Mouse (Mus musculus): ENCODE measurements around the gene D630045J12Rik. TPM values are rescaled to one million over a fixed set of nuclear protein-coding genes. Genes with fewer than 3 reads are reported as not detected.

The D630045J12Rik gene
- polyA plus RNA-seq, 1 experiment from 2014 or later, result 1.2 TPM

DNA sequence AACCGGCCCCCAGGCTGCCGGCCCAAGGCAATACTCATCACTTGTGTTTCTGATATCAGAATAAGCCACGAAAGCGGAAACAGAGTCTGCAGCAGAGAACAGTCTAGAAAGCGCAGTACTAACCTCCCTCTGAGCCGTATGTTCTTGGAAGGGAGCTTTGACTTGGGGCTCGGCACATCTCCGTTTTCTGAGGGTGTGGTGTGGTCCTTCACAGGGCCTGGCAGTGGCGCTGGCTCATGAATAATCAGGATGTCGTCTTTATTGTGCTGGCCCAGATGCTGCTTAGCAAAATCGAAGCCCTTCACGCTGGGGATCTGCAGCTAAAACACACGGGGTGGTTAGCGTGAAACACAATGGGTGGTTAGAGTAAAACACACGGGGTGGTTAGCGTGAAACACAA is 95.9 kb downstream of the D630045J12Rik start:
- H3K9me3 ChIP-seq (ENCODE audit: low read length), result no peaks in the 10 kb centered on the region
- no peak overlapping the region for H3K4me2 ChIP-seq (replicated peaks; ENCODE audit: low read depth, low read length)
- ATAC-seq, result no peak
- no peak for TF ChIP-seq EP300 (IDR thresholded peaks at IDR 0.05)
- no peaks in the 10 kb centered on the region for H3K36me3 ChIP-seq (ENCODE audit: insufficient read depth, low read length)
- no peaks in the 10 kb centered on the region for H3K27me3 ChIP-seq (replicated peaks; ENCODE audit: insufficient read depth, low read length)
- H3K27ac ChIP-seq (ENCODE audit: low read length), result no peak overlapping the region
- no peaks in the 10 kb centered on the region for H3K4me1 ChIP-seq (ENCODE audit: insufficient read depth, low read depth, low read length)
- H3K9ac ChIP-seq (replicated peaks; ENCODE audit: low read depth), result no peak overlapping the region
- WGBS, result 86% methylated on average over 16 of the region's 16 CpGs
- no peak for DNase-seq (ENCODE audit: low spot score)
- no peak overlapping the region for H3K4me3 ChIP-seq (ENCODE audit: low read depth, low read length)

- ATAC-seq, result no peak
- Histone ChIP-seq H3K27ac (ENCODE audit: low read length) (no peak overlapping the region), H3K4me2 (replicated peaks; ENCODE audit: low read depth, low read length) (no peak overlapping the region), H3K27me3 (replicated peaks; ENCODE audit: insufficient read depth, low read length) (no peaks in the 10 kb centered on the region), H3K9me3 (ENCODE audit: low read length) (no peaks in the 10 kb centered on the region), H3K4me3 (ENCODE audit: low read depth, low read length) (no peak overlapping the region), H3K9ac (replicated peaks; ENCODE audit: low read depth) (no peak overlapping the region), H3K4me1 (ENCODE audit: insufficient read depth, low read depth, low read length) (no peaks in the 10 kb centered on the region), H3K36me3 (ENCODE audit: insufficient read depth, low read length) (no peaks in the 10 kb centered on the region)
- 90% methylated on average over 5 of the region's 5 CpGs for WGBS
- TF ChIP-seq CTCF (IDR thresholded peaks at IDR 0.05) (peak; percentile 52), EP300 (IDR thresholded peaks at IDR 0.05) (no peak)
- DNase-seq (ENCODE audit: low spot score), result no peak
These were observed 97.6 kb downstream of the D630045J12Rik start for GRCm38 (mm10) chr6:38156204-38156603.

DNA sequence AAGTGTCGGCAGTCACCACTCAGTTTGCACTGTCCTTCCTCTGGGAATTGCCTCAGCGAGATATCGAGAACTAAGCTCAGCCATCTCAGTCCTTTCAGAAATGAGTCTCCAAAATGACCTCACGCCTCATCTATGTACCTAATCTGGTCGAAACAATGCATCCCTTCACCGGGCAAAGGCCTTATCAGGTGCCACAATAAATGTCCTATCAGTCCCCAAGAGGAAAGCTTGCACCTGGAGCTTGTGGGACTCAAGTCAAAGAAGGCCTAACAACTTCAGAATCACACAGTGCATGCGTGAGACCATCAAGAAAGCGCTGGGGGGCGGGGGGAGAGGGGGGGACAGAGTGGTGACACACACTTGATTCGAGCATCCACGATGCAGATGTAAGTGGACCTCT is 101.5 kb downstream of the D630045J12Rik start:
- Histone ChIP-seq H3K36me3 (ENCODE audit: insufficient read depth, low read length) (no peaks in the 10 kb centered on the region), H3K4me1 (ENCODE audit: insufficient read depth, low read depth, low read length) (no peaks in the 10 kb centered on the region), H3K9ac (replicated peaks; ENCODE audit: low read depth) (no peak overlapping the region), H3K4me3 (ENCODE audit: low read depth, low read length) (no peak overlapping the region), H3K4me2 (replicated peaks; ENCODE audit: low read depth, low read length) (no peak overlapping the region), H3K27me3 (replicated peaks; ENCODE audit: insufficient read depth, low read length) (no peaks in the 10 kb centered on the region), H3K9me3 (ENCODE audit: low read length) (no peaks in the 10 kb centered on the region), H3K27ac (ENCODE audit: low read length) (no peak overlapping the region)
- ATAC-seq, result no peak
- TF ChIP-seq CTCF (IDR thresholded peaks at IDR 0.05), result no peak
- TF ChIP-seq EP300 (IDR thresholded peaks at IDR 0.05), result no peak
- DNase-seq (ENCODE audit: low spot score), result no peak
- 64% methylated on average over 11 of the region's 11 CpGs for WGBS

- H3K27ac ChIP-seq (ENCODE audit: low read length), result no peak overlapping the region
- H3K4me1 ChIP-seq (ENCODE audit: insufficient read depth, low read depth, low read length), result peaks cover 5% of the 10 kb centered on the region; the same call in 1 of the 2 replicates
- H3K36me3 ChIP-seq (ENCODE audit: insufficient read depth, low read length), result no peaks in the 10 kb centered on the region
- H3K27me3 ChIP-seq (replicated peaks; ENCODE audit: insufficient read depth, low read length), result no peaks in the 10 kb centered on the region
- ATAC-seq, result no peak
- TF ChIP-seq EP300 (IDR thresholded peaks at IDR 0.05) (no peak), CTCF (IDR thresholded peaks at IDR 0.05) (no peak)
- H3K9ac ChIP-seq (replicated peaks; ENCODE audit: low read depth), result no peak overlapping the region
- H3K9me3 ChIP-seq (ENCODE audit: low read length), result no peaks in the 10 kb centered on the region
- no peak overlapping the region for H3K4me2 ChIP-seq (replicated peaks; ENCODE audit: low read depth, low read length)
- no peak overlapping the region for H3K4me3 ChIP-seq (ENCODE audit: low read depth, low read length)
- no peak for DNase-seq (ENCODE audit: low spot score)
- 91% methylated on average over 19 of the region's 19 CpGs for WGBS
These were observed 104.3 kb downstream of the D630045J12Rik start for GRCm38 (mm10) chr6:38149483-38149882.

DNA sequence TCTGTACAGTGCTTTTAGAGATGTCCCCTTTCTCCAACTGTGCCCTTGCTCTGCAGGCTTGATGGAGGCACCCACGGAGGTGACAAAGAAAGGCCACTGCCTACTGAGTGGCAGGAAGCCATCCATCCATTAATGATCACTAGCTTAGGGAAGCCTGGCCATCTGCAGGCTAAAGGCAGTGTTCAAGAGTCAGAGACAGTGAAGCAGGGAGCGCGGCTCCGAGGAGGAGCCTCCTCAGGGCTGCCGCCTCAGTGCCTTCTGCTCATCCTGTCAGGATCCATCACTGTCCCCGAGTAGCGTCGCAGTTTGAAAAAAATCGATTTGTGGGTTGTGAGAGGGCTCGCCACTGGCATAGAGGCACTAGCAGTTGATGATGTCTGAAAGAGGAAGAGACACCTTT is 105.2 kb downstream of the D630045J12Rik start:
- DNase-seq (ENCODE audit: low spot score) (no peak), ATAC-seq (no peak)
- H3K4me3 ChIP-seq (ENCODE audit: low read depth, low read length), result no peak overlapping the region
- 89% methylated on average over 10 of the region's 10 CpGs for WGBS
- H3K36me3 ChIP-seq (ENCODE audit: insufficient read depth, low read length), result no peaks in the 10 kb centered on the region
- no peak overlapping the region for H3K27ac ChIP-seq (ENCODE audit: low read length)
- H3K9me3 ChIP-seq (ENCODE audit: low read length), result no peaks in the 10 kb centered on the region
- no peak overlapping the region for H3K4me2 ChIP-seq (replicated peaks; ENCODE audit: low read depth, low read length)
- H3K27me3 ChIP-seq (replicated peaks; ENCODE audit: insufficient read depth, low read length), result no peaks in the 10 kb centered on the region
- TF ChIP-seq CTCF (IDR thresholded peaks at IDR 0.05), result no peak
- TF ChIP-seq EP300 (IDR thresholded peaks at IDR 0.05), result no peak
- H3K9ac ChIP-seq (replicated peaks; ENCODE audit: low read depth), result no peak overlapping the region
- H3K4me1 ChIP-seq (ENCODE audit: insufficient read depth, low read depth, low read length), result peaks cover 8% of the 10 kb centered on the region; the same call in 1 of the 2 replicates

- Histone ChIP-seq H3K36me3 (ENCODE audit: insufficient read depth, low read length) (no peaks in the 10 kb centered on the region), H3K27me3 (replicated peaks; ENCODE audit: insufficient read depth, low read length) (no peaks in the 10 kb centered on the region), H3K4me2 (replicated peaks; ENCODE audit: low read depth, low read length) (no peak overlapping the region), H3K4me1 (ENCODE audit: insufficient read depth, low read depth, low read length) (peaks cover 10% of the 10 kb centered on the region; the same call in 1 of the 2 replicates), H3K9ac (replicated peaks; ENCODE audit: low read depth) (no peak overlapping the region), H3K27ac (ENCODE audit: low read length) (no peak overlapping the region), H3K9me3 (ENCODE audit: low read length) (no peaks in the 10 kb centered on the region), H3K4me3 (ENCODE audit: low read depth, low read length) (no peak overlapping the region)
- ATAC-seq (no peak), DNase-seq (ENCODE audit: low spot score) (no peak)
- TF ChIP-seq EP300 (IDR thresholded peaks at IDR 0.05), result no peak
- no peak for TF ChIP-seq CTCF (IDR thresholded peaks at IDR 0.05)
- WGBS, result 81% methylated on average over 5 of the region's 5 CpGs
These were observed 106.5 kb downstream of the D630045J12Rik start for GRCm38 (mm10) chr6:38147301-38147700.

Data from lung, postnatal 0 days (tissue).